Mouse (Mus musculus) hindbrain, embryonic 11.5 days (tissue): Measurements from ENCODE around the gene Mrps23. TPM values are rescaled to one million over a fixed set of nuclear protein-coding genes. Genes with fewer than 3 reads are reported as not detected.

Experiments used
- ATAC-seq: fragments of 200-750 bp; cut with Nextera tagmentation; 2 replicates; pipeline ENCODE4 v1.8.0; 2017; ENCODE audit warnings: mild to moderate bottlenecking, moderate TSS enrichment, moderate library complexity; ENCODE audit not compliant: low FRiP score
- DNase-seq: peaks from one replicate; pipeline ENCODE4 v3.0.0-alpha.2; 2015; ENCODE audit warnings: low spot score
- H3K27ac ChIP-seq: fragments of 300-500 bp; sonication (generic); 2 replicates; pipeline ENCODE4 v1.5.1; 2014; ENCODE audit warnings: mild to moderate bottlenecking, low read depth, low read length
- H3K27me3 ChIP-seq: fragments of 300-500 bp; sonication (generic); 2 replicates; pipeline ENCODE4 v1.6.1; 2014; ENCODE audit warnings: mild to moderate bottlenecking, low read length, moderate library complexity, mixed read lengths; ENCODE audit not compliant: control insufficient read depth, insufficient read depth
- H3K36me3 ChIP-seq: fragments of 300-500 bp; sonication (generic); 2 replicates; pipeline ENCODE4 v1.6.1; 2014; ENCODE audit warnings: mild to moderate bottlenecking, low read length, moderate library complexity, mixed read lengths; ENCODE audit not compliant: control insufficient read depth, insufficient read depth
- H3K4me1 ChIP-seq: fragments of 300-500 bp; sonication (generic); replicated peaks from 2 replicates; pipeline ENCODE4 v1.6.1; 2014; ENCODE audit warnings: low read length, mixed read lengths; ENCODE audit not compliant: control insufficient read depth, insufficient read depth
- H3K4me2 ChIP-seq: fragments of 300-500 bp; sonication (generic); replicated peaks from 2 replicates; pipeline ENCODE4 v1.6.1; 2014; ENCODE audit warnings: mild to moderate bottlenecking, low read depth, low read length
- H3K4me3 ChIP-seq: fragments of 300-500 bp; sonication (generic); 2 replicates; pipeline ENCODE4 v1.5.1; 2014; ENCODE audit warnings: low read depth, low read length
- H3K9ac ChIP-seq: fragments of 300-500 bp; sonication (generic); 2 replicates; pipeline ENCODE4 v1.6.1; 2014; ENCODE audit warnings: low read depth, low read length
- H3K9me3 ChIP-seq: fragments of 300-500 bp; sonication (generic); 2 replicates; pipeline ENCODE4 v1.6.1; 2016; ENCODE audit warnings: low read length; ENCODE audit not compliant: control insufficient read depth
- WGBS: fragments of 180-500 bp; shearing (Covaris S2); extraction: QIAGEN DNeasy Blood & Tissue Kit; methylation state at CpG from one replicate; pipeline ENCODE4 v1.1.7; 2014; 5-methylcytosine and 5-hydroxymethylcytosine counted together
- polyA plus RNA-seq: library from polyadenylated mRNA; unstranded; fragments of >200 nt; fragmentation: Nextera tagmentation; extraction: Ambion mirVana; gene quantifications from 2 replicates; pipeline ENCODE4 v1.2.1, GENCODE M21; 2014

The Mrps23 gene
- polyA plus RNA-seq, 1 experiment from 2014 or later, result 84.5 TPM

DNA sequence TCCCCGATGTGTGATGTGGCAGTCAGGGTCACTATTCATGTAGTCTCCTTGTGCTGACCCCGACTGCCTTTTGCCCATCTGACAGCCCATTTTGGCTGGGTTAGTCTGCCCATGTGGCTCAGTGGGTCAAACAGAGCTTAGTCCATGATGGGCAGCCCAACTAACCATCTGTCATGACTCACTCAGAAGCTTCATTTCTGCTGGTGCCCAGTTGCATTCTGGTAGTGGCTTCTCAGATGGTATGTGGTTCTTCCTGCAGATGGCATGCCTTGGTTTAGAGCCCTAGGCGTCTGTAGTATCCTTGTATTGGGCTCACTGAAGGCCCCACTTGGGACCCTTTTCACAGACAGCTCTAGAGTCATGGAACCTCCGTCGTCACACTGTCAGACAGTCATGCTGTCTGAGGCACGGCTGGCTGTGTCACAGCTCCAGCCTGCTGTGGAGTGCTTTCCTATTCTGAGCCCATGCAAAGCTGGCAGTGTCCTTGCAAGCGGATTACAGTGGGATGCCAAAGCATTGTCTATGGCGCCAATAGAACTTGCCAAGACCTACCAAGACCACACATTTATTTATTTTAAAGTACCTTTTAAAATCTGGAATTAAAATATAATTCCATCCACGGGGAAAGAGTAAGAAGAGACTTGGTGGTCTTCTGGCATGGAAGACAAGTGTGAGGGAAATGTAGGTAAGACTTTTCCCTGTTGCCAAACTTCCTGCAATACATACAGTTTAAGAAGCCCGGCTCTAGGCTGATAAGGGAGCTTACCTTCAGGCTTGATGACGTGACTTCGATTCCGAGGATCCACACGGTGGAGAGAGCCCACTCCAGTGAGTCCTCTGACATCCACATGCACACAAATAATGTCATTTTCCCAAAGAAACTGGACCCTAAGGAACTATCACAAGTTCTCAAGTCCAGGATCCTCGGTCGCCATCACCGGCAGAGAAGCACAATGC, 23.1 kb downstream of the Mrps23 start:
- no peak overlapping the region for H3K27ac ChIP-seq
- DNase-seq (no peak), ATAC-seq (no peak)
- no peaks in the 10 kb centered on the region for H3K9me3 ChIP-seq
- H3K27me3 ChIP-seq, result no peaks in the 10 kb centered on the region
- H3K4me1 ChIP-seq, result peaks cover 5% of the 10 kb centered on the region
- no peak overlapping the region for H3K4me2 ChIP-seq
- H3K36me3 ChIP-seq, result no peaks in the 10 kb centered on the region
- H3K9ac ChIP-seq, result no peak overlapping the region
- WGBS, result 93% methylated on average over 17 of the region's 17 CpGs
- H3K4me3 ChIP-seq, result no peak overlapping the region

DNA sequence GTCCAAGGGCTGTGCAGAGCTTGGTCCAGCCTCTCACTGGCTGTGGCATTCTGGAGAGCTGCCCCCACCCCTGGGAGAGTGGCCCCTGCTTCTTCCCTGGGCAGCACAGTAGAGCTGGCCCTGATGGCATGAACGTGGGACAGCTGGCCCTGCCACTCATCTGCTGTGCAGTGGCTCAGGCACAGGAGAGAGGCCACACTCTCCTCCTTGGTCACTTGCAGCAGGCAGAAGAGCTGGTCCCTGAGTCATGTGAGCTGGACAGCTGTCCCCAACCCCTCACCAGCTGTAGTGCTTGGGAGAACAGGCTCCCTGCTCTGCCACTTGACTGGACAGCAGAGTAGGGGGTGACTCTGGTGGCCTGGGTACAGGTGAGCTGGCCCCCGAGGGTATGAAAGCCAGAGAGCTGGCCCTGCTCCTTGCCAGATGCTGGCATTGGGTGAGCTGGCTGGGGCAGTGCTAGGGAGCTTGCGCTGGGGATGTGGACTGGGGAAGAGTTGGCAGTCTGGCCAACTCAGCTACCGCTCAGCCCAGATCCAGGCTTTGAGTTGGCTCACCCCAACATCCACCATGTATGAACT, 27.1 kb downstream of the Mrps23 start:
- DNase-seq (no peak), ATAC-seq (no peak)
- Histone ChIP-seq H3K36me3 (no peaks in the 10 kb centered on the region), H3K9me3 (no peaks in the 10 kb centered on the region), H3K4me3 (no peak overlapping the region), H3K4me1 (peaks cover 13% of the 10 kb centered on the region), H3K27ac (no peak overlapping the region), H3K27me3 (no peaks in the 10 kb centered on the region), H3K4me2 (no peak overlapping the region), H3K9ac (no peak overlapping the region)
- 83% methylated on average over 4 of the region's 4 CpGs for WGBS

DNA sequence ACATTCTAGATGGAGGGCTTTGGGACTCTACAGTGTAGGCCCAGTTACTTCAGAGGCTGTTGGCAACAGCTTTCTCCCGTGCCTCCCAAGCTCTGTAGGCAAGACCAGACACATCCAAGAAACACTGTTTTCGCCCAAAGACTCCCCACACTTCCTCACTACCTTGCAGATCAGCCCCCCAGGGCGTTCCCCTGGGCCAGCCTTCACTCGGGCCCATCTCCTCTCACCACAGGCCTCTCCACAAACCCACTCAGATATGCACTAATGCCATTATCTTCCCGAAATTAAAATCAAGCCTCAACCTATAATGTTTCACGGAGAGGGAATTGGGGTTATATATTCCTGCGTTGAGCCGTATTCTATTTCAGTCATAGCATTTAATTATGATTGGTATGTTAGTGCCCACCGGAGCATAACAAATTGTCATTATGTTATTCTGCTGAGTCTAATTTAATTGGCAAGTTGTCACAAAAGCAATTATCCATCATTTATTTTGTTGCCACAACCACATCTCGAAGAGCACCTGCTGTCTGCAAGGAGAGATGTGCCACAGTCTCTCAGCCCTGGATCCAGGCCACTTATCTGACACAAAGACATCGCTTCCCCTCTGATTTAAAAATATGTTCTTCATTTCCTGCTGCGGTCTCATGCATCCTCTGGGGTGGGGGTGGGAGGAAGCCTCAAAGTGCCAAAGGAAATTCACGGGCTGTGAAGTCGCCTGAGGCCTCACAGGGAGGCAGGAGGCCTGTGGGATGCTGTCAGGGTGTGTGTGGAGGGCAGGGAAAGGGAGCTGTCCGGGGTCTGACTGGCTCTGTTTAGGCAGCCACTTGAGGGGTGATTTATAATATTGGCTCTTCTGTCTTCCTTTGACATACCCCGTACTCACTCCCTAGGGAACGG, 29.6 kb downstream of the Mrps23 start:
- DNase-seq (peak; percentile 37), ATAC-seq (peak; percentile 49; the same call in 1 of the 2 replicates)
- H3K9me3 ChIP-seq, result no peaks in the 10 kb centered on the region
- WGBS, result 42% methylated on average over 17 of the region's 17 CpGs
- H3K4me3 ChIP-seq, result no peak overlapping the region
- H3K4me2 ChIP-seq, result no peak overlapping the region
- no peak overlapping the region for H3K9ac ChIP-seq
- H3K27ac ChIP-seq, result peak overlapping the region; percentile 77
- H3K27me3 ChIP-seq, result no peaks in the 10 kb centered on the region
- no peaks in the 10 kb centered on the region for H3K36me3 ChIP-seq
- peaks cover 13% of the 10 kb centered on the region for H3K4me1 ChIP-seq

DNA sequence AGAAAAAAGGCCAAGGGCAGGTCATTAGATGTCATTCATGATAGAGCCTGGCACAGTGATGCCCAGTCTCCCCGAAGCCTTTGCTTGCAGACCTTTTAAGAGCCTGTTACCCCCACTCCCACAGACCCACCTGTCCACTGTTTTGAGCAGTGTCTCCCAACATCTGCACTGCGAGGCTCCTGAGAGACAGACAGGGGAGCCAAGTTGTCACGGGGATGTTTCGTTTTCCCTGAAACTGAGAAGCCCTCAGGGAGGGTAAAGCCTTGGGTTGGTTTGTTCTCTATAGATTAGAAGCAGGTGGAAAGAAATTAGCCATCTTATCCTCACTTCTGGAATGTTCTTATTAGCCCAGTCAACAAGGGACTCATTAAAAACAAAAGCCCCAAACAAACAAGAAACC, 30.6 kb downstream of the Mrps23 start:
- H3K36me3 ChIP-seq, result no peaks in the 10 kb centered on the region
- ATAC-seq, result no peak
- H3K27ac ChIP-seq, result peak overlapping the region; percentile 77
- peaks cover 13% of the 10 kb centered on the region for H3K4me1 ChIP-seq
- H3K4me3 ChIP-seq, result no peak overlapping the region
- H3K4me2 ChIP-seq, result no peak overlapping the region
- no peak for DNase-seq
- 30% methylated on average over 4 of the region's 4 CpGs for WGBS
- H3K27me3 ChIP-seq, result no peaks in the 10 kb centered on the region
- H3K9me3 ChIP-seq, result no peaks in the 10 kb centered on the region
- no peak overlapping the region for H3K9ac ChIP-seq

DNA sequence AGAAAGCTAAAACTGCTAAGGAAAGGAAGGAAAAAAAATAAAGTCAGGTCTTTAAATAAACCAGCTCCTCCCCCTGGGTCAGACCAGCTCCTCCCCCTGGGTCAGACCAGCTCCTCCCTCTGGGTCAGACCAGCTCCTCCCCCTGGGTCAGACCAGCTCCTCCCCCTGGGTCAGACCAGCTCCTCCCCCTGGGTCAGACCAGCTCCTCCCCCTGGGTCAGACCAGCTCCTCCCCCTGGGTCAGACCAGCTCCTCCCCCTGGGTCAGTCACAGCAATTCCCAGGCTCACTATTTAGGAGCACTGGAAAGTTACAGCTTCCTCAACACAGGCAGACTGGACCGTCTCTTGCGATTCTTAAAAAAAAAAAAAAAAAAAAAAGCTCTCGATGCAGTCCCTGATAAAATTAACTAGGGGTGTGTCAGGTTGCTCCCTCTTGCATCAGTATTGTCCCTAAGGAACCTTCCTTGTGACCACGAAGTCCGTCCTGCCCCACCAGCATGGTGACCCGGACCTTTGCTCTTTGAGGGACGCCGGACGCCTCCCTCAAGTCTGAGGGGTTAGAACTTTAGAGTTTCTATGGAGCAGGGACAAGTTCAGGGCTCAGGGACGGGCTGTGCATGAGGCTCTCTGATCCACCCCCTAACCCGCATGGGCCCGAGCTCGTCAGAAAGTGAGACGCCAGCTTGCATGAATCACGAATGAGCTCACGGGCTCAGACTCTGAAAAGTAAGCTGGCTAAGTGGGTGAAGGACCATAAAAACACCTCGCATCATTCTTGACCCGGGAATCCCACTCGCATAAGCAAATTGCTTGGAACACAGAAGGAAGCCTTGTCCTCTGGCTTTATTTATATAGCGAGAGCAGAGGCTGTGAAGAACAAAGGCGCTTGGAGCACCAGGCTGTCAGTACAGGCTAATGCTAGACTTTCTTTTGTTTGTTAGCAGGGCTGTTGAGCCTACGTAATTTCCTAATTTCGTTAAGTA, 31.3 kb downstream of the Mrps23 start:
- Histone ChIP-seq H3K36me3 (no peaks in the 10 kb centered on the region), H3K27ac (peak overlapping the region; percentile 82), H3K4me2 (no peak overlapping the region), H3K4me3 (no peak overlapping the region), H3K4me1 (peaks cover 18% of the 10 kb centered on the region), H3K9ac (no peak overlapping the region), H3K9me3 (no peaks in the 10 kb centered on the region), H3K27me3 (no peaks in the 10 kb centered on the region)
- ATAC-seq (peak; percentile 48; the same call in 1 of the 2 replicates), DNase-seq (peak; percentile 66)
- WGBS, result 6% methylated on average over 23 of the region's 23 CpGs

DNA sequence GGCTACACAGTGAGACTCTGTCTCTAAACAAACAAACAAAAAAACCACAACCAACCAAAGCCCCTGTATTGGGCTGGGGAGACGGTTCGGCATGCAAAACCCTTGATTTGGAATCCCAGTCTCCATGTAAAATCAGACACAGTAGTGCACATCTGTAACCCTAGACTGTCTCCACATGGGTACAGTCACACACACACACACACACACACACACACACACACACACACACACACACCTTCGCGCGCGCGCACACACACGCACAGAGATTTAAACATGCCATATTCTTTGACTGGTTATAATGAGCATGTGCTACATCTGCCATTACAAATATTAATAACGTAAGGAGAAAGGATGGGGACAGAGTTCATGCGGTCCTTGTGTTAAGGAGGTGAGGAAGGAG, 36.1 kb downstream of the Mrps23 start:
- Histone ChIP-seq H3K27me3 (no peaks in the 10 kb centered on the region), H3K9me3 (no peaks in the 10 kb centered on the region), H3K36me3 (no peaks in the 10 kb centered on the region), H3K4me1 (peaks cover 14% of the 10 kb centered on the region), H3K27ac (peak overlapping the region; percentile 78), H3K4me3 (no peak overlapping the region), H3K9ac (no peak overlapping the region; the same call in 1 of the 2 replicates), H3K4me2 (no peak overlapping the region)
- WGBS, result 42% methylated on average over 10 of the region's 10 CpGs
- DNase-seq (no peak), ATAC-seq (0 out of 2 replicates have a peak, but pooled peaks have one; percentile 20)

DNA sequence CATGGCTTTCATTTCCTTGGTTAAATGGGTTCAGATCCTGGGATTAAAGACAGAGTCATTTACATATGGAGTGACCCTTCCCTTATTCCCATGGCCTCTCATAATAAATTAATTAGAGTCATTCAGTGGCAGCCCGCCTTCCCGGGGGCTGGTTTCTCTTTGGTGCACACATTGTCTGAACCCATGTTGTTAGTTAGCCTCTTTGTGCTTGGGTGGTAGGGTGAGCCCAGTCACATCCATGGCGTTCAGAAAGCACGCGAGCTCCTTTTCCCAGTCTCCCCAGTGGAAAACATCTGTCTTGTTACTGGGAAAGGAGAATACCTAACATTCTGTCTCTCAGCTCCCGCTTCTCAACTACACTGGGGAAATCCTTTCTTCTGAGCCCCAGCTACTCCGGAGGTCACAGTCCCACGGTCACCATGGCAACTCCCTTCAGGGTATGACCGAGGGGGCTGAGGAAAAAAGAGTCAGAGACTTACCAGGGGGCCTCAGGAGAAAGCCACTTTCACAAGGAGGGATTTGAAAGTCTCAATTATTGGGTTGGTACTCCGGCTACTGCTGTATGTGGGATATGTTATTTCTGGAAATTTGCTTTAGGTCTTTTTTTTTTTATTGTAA, 36.7 kb downstream of the Mrps23 start:
- H3K27me3 ChIP-seq, result no peaks in the 10 kb centered on the region
- no peaks in the 10 kb centered on the region for H3K9me3 ChIP-seq
- DNase-seq, result peak; percentile 90
- H3K4me3 ChIP-seq, result no peak overlapping the region
- H3K36me3 ChIP-seq, result no peaks in the 10 kb centered on the region
- H3K4me1 ChIP-seq, result peaks cover 14% of the 10 kb centered on the region
- ATAC-seq, result peak; percentile 92
- H3K27ac ChIP-seq, result peak overlapping the region; percentile 78
- no peak overlapping the region for H3K9ac ChIP-seq
- no peak overlapping the region for H3K4me2 ChIP-seq
- 5% methylated on average over 10 of the region's 10 CpGs for WGBS
